Mouse (Mus musculus) bone marrow macrophage, adult 2 months (primary cell): ENCODE data around the gene Erc1.

Experiments
- CTCF ChIP-seq: IDR thresholded peaks from 2 replicates; pipeline ENCODE4 v1.5.1; 2012; ENCODE audit warnings: low read depth, mild to moderate bottlenecking, low read length, moderate library complexity
- POLR2A ChIP-seq: IDR thresholded peaks from 2 replicates; pipeline ENCODE4 v1.6.1; 2012; ENCODE audit warnings: mild to moderate bottlenecking, low read depth, low read length, borderline replicate concordance

GRCm38 (mm10) chr6:119755866-119756265 lies 92.1 kb downstream of the Erc1 start:
- TF ChIP-seq CTCF, result no peak
- TF ChIP-seq POLR2A, result no peak
